Mouse (Mus musculus): ENCODE results near the gene Snd1.
"Not testable (repeated sequence)": the region's sequence is repeated elsewhere in the genome, so short reads cannot be mapped to it uniquely, and the experiment has no call there.

Gene Snd1

DNA sequence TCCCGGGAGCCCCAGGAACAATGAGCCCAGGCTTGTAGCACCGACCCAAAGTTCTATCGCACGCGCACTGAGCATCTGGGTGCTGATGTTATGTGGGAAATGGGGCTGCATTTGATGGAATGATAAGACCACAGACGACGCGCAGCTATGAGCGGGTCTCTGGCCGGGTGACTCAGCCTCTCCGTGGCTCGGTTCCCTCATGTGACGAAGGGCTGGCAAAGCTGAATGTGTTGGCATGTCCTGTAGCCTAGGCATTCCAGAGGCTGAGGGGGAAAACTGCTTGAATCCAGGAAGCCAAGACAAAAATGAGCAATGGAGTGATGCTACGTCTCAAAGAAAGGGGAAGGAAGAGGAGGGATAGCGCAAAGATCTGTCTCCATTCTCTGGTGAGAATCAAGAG lies 434.9 kb downstream of the Snd1 start:
- DNase-seq (ENCODE audit: low spot score): no peak

DNA sequence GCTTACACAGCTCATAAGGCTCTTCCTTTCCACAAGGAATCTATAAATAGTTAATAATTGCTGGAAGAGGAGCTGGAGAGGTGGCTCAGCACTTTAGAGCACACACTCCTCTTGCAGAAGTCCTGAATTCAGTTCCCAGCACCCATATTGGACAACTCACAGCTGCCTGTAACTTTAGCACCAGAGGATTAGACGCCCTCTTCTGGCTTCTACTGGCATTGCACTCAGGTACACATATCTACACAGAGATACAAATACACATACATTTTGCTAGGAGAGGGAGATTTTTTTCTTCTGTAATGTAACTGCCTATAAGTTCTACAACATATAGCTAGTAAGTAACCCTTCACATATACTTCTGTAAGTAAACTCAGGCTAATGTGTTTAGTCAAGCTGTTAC lies 440.0 kb downstream of the Snd1 start:
- DNase-seq (ENCODE audit: low spot score): no peak

DNA sequence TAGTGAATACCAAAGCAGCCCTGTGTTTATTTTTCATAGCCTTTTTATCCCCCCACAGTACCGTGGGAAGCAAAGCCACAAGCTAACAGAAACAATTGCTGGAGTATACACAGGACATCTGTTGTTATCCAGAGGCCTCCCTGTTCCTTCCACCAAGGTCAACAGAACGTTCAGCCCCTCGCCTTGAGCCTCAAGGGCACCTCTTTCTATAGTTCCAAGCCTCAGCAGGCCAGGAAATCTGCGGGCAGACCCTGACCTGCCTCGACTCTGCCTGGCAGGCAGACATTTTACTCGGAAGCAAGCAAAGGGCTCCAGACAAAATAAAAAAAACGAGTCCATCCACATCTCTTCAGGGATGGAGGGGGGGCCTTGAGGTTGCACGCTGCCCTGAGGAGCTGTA lies 441.7 kb downstream of the Snd1 start:
- no peak for DNase-seq (ENCODE audit: low spot score)

DNA sequence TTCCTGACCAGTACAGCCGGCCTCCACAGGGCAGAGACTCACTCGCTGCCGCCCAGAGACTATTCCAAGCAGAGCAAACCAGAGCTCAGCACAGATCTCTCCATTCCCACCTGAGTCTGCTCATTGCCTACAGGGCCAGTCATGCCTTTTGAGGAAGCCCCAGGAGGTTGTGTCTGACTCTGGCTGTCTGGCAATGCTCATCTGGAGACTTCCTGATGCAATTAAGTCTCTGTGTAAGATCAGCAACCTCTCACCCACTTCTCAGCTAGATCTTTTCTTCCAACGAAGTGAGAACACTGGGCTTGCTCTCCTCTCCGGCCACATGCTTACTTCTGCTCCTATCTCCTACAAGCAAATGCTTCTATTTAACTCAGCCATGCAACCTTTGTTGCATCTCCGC lies 444.4 kb downstream of the Snd1 start:
- DNase-seq (ENCODE audit: low spot score): no peak

DNA sequence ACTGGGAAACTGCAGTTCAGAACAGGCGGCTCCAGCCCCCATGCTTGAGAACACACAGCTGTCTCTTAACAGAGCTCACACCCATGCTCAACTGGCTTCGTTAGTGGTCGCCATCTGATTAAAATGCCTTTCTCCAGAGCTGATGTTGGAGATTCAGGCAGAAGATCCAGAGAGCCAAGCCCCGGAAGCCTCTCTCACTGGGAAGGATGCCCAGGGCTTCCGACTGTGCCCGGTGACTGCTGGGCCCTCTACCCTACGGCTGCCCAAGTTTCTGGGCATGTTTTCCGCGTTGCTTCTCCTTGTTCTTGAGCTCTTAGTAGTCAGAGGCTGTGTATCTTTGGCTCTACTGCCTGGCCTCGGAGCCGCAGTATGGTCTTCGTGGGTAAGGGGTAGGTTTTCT lies 447.4 kb downstream of the Snd1 start:
- DNase-seq (ENCODE audit: low spot score): no peak

DNA sequence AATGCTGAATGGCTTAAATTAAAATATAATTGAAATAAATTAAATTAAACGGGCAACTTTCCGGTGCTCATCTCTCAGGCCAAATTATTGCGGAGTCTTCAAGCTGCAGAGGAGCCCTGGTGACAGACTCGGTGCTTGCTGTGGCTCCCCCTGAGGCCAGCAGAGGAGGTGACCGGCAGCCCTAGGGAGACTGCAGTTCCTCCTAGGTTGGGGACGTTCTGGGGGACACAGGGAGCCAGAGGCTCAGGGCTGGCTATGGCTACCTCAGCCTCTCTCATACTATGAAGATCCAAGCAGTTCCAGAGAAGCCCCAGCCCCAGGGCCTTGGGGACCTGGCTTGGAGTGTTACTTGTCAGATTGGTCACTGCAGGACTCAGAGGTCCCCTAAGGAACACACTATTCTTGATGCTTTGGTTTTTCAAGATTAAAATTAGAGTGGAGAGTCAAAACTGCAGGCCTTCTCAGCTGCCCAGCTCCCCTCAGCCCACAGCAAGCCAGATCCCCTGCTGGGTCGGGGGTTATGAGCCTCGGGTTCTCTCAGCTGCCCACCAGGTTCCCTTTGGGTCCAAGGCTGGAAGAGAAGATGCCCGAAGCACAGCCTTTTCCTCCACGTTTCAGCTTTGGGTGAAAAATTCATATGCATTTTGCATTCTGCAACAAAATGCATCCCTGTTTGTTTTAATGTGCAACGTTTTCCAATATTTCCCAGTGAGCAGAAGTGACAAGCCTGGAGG lies 448.3 kb downstream of the Snd1 start:
- DNase-seq (ENCODE audit: low spot score): no peak

DNA sequence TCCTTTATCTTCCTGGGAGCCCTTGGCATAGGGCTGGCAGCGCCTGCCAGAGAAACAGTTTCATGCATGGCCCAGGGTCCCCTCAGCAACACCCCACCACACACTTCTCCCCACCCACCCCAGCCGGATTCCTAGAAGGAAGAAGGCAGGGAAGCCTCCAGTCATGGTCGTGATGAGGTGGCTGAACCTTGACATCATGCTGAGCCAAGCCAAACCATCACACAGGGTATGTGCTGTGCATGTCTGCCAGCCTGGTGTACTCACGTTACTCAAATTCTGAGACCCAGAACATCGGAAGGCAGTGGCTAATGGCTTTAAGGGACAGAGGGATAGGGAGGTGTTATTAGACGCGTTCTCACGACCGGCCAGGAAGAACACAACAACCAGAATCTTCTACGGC lies 448.9 kb downstream of the Snd1 start:
- no peak for DNase-seq (ENCODE audit: low spot score)

DNA sequence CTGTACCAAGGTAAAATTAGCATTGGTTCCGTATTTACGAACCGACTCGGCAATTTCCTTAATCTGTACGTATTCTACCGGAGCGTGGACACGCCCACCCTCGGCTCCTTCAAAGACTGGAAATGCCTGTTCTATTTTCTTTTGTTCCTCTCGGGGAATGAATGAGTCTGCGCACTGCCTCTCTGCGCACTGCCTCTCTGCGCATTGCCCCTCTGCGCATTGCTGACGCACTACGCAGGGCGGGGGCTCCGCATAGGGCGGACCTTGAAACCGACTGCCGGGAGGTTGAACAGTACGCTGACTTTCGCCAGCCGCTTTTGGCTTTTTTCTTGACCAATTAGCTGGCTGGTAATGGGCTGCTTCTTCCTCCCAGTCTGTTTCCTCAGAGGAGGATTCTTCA lies 453.0 kb downstream of the Snd1 start:
- DNase-seq (ENCODE audit: low spot score): not testable (repeated sequence)

DNA sequence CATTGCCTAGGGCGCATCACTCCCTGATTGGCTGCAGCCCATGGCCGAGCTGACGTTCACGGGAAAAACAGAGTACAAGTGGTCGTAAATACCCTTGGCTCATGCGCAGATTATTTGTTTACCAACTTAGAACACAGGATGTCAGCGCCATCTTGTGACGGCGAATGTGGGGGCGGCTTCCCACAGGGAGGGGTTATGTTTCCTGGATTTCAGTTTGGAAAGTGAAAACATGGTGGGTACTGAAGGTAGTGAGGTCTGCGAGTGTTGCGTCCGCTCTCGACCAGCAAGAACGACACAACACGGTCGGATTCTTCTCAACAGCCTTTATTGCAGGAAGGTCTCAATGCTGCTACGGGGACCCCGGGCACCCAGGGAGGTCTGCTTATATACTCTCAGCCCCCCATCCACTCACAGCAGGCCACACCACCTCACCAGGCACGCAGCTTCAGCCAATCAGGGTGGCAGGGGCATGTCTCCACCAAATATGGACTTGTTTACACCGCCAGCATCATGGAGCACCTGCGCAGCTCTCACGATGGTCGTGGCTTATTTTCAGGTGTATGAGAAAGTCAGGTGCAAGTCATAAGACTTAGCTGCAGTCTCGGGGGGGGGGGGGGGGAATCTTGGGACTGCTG lies 454.3 kb downstream of the Snd1 start:
- DNase-seq (ENCODE audit: low spot score): not testable (repeated sequence)

DNA sequence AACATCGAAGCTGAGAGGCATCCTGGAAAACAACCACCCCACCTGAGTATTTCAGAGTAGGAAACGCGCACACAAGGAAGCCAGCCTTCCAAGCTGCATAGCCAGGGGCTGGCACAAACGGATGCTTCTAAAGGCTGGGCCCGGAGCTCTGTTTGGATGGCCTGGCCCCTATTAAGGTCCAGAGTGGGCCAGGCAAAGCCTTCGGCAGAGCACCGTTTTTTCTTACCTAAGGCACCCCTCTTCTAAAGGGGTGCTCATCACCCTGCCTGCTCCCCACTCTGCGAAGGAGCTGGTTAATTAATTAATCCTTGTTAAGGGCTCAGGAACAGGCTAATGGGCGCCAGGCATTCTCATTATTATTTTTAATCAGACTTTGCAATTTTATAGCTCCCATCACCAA lies 456.3 kb downstream of the Snd1 start:
- no peak for DNase-seq (ENCODE audit: low spot score)

DNA sequence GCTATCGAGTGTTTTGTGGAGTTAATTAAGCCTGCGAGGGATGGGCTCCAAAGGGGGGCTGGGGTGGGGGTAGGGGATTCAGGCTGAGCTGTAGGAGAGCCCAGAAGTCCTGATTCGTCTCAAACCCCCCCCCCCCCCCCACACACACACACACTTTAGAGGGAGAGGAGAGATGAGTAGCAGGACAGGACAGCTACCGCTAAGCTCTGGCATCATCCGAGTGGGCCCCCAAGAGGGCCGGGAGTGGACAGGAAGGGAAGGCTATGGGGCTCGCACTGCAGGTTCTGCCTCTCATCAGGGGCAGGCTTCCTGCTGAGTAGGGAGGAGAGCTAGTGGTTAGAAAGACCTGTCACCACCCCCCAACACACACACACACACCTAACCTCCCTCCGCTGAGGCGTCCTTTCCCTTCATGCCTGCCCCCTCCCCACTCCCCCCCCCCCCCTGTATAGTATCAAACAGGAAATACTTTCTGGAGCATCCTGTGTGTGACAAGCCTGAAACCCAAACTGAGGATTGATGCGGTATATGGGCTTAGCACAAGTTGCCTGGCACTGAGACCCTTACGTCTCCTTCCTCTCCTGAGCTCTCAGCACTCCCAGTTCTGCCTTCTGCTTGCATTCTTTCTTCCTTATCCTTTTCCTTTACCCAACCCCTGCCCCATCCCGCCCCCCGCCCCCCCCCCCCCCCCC lies 456.8 kb downstream of the Snd1 start:
- DNase-seq (ENCODE audit: low spot score): no peak

DNA sequence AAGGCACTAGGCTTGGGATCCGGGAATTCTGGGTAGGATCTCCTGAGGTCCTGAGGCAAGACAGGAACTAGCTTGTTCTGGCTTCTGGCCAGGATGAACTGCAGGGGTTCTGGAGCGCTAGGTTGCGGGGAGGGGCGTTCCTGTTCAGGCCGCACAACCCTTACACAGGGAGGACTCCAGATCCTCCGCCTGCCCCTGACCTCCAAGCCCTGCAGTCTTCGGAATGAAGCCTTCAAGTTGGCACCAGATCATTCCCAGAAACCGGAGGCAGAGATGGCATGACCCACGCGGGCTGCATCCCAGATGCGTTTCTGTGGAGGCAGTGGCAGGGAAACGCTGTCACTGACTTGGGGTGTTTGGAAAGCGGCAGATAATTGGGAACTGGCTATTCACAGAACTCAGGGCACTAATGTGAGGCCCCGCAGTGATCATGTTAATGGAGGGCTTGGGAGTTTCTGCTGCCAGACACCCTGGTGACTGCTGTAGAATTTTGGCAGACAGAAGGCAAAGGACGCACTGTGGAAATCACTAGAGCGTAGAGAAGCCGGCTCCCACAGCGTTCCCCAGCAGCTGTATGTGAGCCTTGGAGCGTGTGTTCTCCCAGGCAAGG lies 457.5 kb downstream of the Snd1 start:
- no peak for DNase-seq (ENCODE audit: low spot score)

DNA sequence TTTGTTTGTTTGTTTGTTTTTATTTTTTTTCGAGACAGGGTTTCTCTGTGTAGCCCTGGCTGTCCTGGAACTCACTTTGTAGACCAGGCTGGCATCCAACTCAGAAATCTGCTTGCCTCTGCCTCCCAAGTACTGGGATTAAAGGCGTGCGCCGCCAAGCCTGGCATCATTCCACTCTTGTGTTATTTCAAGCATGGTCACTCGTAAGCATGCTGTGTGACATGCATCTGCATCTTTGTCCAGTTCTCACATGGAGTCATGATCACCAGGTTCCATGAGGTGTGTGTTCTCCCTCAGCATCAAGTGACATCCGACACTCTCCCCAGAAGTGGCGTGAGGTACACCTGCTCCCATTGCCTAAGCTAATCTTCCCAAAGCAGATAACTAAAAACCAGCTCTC lies 460.8 kb downstream of the Snd1 start:
- no peak for DNase-seq (ENCODE audit: low spot score)

DNA sequence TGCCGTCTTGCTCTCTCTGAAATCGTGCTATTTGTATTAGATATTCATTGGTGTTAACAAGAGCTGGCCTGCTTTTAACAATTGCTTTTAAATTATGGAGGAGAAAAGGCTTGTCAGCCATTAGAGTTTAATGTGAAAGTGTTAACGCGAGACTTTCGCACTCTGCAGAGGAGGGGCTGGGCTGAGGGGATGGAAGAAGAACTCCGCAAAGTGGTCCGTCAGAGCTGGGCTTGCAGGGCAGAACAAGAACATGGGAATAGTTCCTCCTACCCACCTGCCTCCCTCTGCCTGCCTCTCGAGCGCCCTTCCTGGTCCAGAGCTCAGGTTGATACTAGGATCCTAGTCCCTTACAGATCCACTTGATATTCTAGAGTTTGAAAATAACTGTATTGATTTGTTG lies 472.3 kb downstream of the Snd1 start:
- no peak for DNase-seq (ENCODE audit: low spot score)

DNA sequence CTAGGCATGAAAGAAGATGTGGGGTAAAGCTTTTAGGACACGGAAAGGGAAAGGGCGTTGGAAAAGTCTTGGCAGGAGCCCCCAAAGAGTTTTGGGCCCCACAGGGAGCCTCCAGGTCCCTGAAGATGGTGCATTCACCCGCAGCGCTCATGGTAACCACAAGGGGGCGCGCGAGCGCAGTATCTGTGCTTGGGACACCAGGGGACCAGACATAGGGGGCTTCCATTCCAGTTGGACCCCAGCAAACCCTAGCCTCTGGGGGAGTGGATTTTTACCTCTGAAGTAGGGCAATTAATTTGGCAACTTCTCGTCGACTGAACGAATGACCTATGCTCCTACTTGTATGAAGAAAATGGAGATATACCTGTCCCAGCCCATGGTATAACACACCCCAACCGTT lies 474.3 kb downstream of the Snd1 start:
- DNase-seq (ENCODE audit: low spot score): peak; percentile 35

DNA sequence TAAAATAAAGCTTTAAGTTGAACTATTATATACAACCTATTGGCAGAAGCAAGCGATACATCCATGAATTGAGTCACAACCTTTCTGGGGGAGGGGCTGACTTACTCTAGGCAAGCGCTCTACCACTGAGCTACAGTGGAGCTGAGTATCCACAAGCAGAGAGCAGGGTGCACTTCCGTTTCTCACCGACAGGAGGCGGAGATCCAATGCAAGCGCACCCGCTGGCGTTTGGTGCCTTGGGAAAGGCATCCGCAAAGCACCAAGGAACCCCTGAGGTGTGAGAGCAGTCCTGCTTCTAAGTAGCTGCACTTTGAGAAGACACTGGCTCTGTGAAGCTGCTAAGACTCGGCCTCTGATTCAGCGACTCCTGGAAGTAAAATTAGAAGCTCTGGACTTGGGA lies 480.6 kb downstream of the Snd1 start:
- DNase-seq (ENCODE audit: low spot score): no peak

DNA sequence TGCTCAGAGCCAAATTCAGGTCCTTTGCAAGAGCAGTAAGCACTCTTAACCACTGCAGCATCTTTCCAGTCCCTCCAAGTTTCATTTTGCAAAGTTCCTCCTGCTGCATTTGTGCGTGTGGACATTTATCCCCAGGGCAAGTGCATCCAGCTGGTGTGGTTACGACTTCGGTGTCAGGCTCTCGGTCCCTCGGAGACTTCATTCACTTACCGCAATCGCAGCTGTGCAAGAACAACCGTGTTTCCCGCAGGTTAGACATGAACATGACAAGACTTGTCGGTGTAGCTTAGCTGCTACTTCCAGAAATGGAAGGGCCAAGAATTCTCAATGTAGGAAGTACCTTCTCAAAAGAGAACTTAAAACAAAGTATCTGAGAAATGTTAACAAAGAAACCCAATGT lies 482.5 kb downstream of the Snd1 start:
- no peak for DNase-seq (ENCODE audit: low spot score)

DNA sequence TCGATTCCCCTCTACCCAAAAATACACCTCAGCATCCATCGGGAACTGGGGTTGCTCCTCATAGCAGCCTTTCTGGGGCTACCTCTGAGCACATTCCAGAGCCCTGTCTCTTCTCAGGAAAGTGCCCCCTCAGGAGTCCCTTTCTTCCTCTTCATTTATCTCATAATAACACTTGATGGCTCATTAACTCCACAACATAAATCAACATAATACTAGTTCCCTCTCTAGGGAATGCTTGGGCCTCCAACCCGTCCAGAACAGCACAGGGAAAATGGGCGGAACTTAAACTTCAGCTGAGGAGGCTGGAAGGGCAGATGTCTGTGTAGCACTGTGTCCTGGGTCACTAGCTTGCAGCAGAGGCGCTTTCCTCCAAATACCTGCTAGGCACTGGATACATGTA lies 488.2 kb downstream of the Snd1 start:
- DNase-seq (ENCODE audit: low spot score): no peak

DNA sequence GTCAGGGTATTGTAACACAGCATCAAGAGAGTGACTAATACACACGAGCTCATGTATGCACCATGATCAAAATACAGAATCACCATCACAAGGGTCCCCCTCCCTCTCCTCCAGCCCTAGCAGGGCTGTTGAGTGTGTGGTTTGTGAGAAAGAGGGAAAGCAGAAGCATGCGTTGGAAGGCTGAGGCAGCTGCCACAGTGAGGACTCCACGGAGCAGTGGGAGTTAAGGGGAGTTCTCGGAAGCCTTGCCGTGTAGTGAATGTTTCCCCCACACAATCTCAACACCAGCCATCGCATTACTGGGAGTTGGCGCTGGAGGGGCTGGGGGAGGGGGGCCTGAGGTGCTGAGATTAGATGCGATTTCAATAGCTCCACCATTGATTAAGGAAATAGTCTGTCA lies 490.3 kb downstream of the Snd1 start:
- no peak for DNase-seq (ENCODE audit: low spot score)

DNA sequence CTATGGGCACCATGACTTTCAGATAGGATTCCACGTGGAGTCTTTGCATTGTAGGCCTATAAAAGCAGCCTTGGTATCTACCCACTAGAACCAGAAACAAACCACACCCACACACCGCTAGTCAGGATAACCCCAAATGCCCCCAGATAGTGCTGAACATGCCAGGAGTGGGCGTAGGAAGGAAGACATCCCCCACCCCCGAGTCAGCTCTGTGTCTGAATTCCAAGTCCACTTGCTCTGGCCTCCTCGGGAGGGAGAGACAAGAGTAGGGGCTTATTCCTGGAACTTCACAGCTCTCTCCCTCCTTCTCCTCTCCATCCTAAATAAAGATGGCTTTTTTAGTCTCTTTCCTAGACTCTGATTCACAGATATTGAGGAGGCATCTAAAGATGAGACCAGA lies 494.7 kb downstream of the Snd1 start:
- DNase-seq (ENCODE audit: low spot score): no peak

DNA sequence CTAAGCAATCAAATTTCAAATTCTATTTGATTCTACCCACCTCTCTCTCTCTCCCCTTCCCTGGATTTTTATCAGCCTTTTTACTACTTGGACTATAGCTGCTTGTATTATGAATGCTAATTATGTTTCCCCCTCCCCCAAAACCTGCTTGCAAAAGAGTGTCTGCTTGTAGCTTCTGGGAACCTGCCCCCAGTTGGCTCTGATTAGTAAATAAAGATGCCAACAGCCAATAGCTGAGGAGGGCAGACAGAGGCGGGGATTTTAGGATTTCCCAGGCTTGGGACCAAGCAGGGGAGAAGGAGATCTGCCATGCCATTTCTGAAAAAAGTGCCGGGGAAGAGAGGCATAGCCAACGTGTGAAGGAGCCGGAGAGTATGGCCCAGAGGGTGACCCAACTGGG lies 495.8 kb downstream of the Snd1 start:
- DNase-seq (ENCODE audit: low spot score): no peak

DNA sequence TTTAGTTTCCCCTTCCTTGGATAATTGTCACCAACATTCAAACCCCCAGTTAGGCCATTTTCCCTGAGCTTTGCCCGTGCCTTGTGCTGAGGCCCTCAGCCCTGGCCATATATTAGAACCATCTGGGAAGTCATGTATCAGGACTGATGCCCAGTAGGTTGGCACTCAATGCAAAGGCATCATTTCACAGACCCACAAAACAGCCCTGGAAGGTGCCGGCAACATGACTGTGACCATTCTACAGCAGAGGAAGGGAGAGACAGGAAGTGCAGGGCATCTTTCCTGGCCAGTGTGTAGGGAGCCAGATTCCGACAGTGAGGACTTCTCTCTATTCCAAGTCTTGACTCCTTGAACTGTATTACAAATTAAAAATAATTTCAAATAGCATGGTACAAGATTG lies 499.6 kb downstream of the Snd1 start:
- DNase-seq (ENCODE audit: low spot score): no peak

DNA sequence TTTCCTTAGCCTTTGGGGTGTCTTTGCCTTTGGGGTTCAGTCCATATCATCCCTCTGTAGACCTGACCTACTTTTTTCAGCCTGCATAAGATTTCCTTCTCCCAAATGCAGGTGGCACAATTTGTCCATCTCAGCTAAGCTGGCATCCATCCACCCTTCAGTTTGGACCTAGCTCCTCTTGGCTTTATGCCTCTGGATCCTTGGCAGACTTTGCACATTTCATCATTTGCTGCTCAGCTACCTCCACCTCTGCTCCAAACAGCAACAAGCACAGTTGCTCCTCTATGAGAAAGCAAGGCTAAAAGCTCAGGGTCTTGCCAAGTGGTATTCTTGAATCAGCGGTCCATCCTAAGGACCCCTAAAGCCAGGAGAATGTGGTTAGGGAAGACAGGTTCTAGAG lies 500.2 kb downstream of the Snd1 start:
- no peak for DNase-seq (ENCODE audit: low spot score)
